20 mouse cellular contexts compared by ENCODE assay signal in genomic region chr2:30360626-30361025, GRCm38 (mm10). TPM values are rescaled to one million over a fixed set of nuclear protein-coding genes. Genes with fewer than 3 reads are reported as not detected.
DNase-seq lines count a peak whose midpoint lies in the region; ATAC-seq and TF ChIP-seq lines count a peak whose summit lies in the region.
"Had no signal": no experiment of that assay in that cellular context is flagged by ENCODE, and none has a peak within 500 bp of the region (broad histone marks: within the 10 kb centered on the region; RNA-seq: fewer than 3 reads in every experiment).

No protein-coding gene starts in this region.

- no peak for TF ChIP-seq POLR2A in kidney, adult 2 months (IDR thresholded peaks at IDR 0.05; ENCODE audit: low read depth, low read length)

- H3K27me3 ChIP-seq in hindbrain, embryonic 13.5 days, result no peaks in the 10 kb centered on the region
- H3K27me3 ChIP-seq in hindbrain, embryonic 12.5 days, result no peaks in the 10 kb centered on the region
- H3K27me3 ChIP-seq in kidney, adult 2 months (replicated peaks; ENCODE audit: control insufficient read depth, insufficient read depth, low read length), result no peaks in the 10 kb centered on the region
- H3K27me3 ChIP-seq: CH12.LX; embryonic facial prominence, embryonic 15.5 days; heart, embryonic 12.5 days; Patski had no signal

- no peaks in the 10 kb centered on the region for H3K9me3 ChIP-seq in hindbrain, embryonic 13.5 days
- H3K9me3 ChIP-seq in hindbrain, embryonic 12.5 days (replicated peaks), result no peaks in the 10 kb centered on the region
- H3K9me3 ChIP-seq: embryonic facial prominence, embryonic 15.5 days; forebrain, embryonic 10.5 days had no signal

- H3K4me2 ChIP-seq in hindbrain, embryonic 13.5 days, result no peak overlapping the region
- H3K4me2 ChIP-seq in hindbrain, embryonic 12.5 days (replicated peaks), result no peak overlapping the region
- H3K4me2 ChIP-seq: embryonic facial prominence, embryonic 15.5 days; heart, embryonic 12.5 days had no signal

- H3K4me3 ChIP-seq in hindbrain, embryonic 13.5 days, result no peak overlapping the region
- H3K4me3 ChIP-seq in hindbrain, embryonic 12.5 days, result no peak overlapping the region
- H3K4me3 ChIP-seq in kidney, adult 2 months (ENCODE audit: insufficient read depth, low read depth, low read length), result no peak overlapping the region
- H3K4me3 ChIP-seq: embryonic facial prominence, embryonic 15.5 days; erythroblast, embryonic 14.5 days; forebrain, embryonic 10.5 days; gastrocnemius, adult 2 months; heart, embryonic 12.5 days had no signal

- DNase-seq in kidney, adult 2 months, result peak; percentile 58
- DNase-seq in kidney, postnatal 10 days, result no peak
- DNase-seq in kidney, postnatal 36 days, result peak; percentile 38 to 45
- DNase-seq in adrenal gland, postnatal 14 days, result no peak
- DNase-seq: adrenal gland, postnatal 25 days; cerebellum, adult 2 months; cerebellum, postnatal 14 days; embryo, embryonic 11 days; gastrocnemius, adult 2 months; gastrocnemius, postnatal 25 days had no signal

- TF ChIP-seq CTCF in kidney, adult 2 months (conservative IDR thresholded peaks at IDR 0.05; ENCODE audit: insufficient read depth, insufficient read length, low read depth, low read length), result no peak

- peaks cover 45% of the 10 kb centered on the region for H3K4me1 ChIP-seq in hindbrain, embryonic 13.5 days (replicated peaks)
- H3K4me1 ChIP-seq in hindbrain, embryonic 12.5 days, result peaks cover 40% of the 10 kb centered on the region
- H3K4me1 ChIP-seq in kidney, adult 2 months (ENCODE audit: control insufficient read depth, insufficient read depth, low read length), result peaks cover 14% of the 10 kb centered on the region

- 56% methylated on average over 10 of the region's 10 CpGs for WGBS in hindbrain, embryonic 13.5 days
- WGBS in hindbrain, embryonic 12.5 days, result 51% methylated on average over 10 of the region's 10 CpGs
- whole genome bisulfite sequencing in kidney, adult 2 months, result 61% methylated on average over 10 of the region's 10 CpGs

- H3K9ac ChIP-seq in hindbrain, embryonic 13.5 days, result peak overlapping the region; percentile 39; the same call in 1 of the 2 replicates
- no peak overlapping the region for H3K9ac ChIP-seq in hindbrain, embryonic 12.5 days
- H3K9ac ChIP-seq: embryonic facial prominence, embryonic 15.5 days; heart, embryonic 12.5 days had no signal

- peaks cover 3% of the 10 kb centered on the region; the same call in 1 of the 2 replicates for H3K36me3 ChIP-seq in hindbrain, embryonic 13.5 days
- H3K36me3 ChIP-seq in hindbrain, embryonic 12.5 days, result no peaks in the 10 kb centered on the region
- H3K36me3 ChIP-seq in kidney, adult 2 months (ENCODE audit: control insufficient read depth, insufficient read depth, low read length), result no peaks in the 10 kb centered on the region
- H3K36me3 ChIP-seq: embryonic facial prominence, embryonic 15.5 days; forebrain, embryonic 10.5 days; heart, embryonic 12.5 days had no signal

- ATAC-seq in hindbrain, embryonic 13.5 days (ENCODE audit: low FRiP score), result no peak
- no peak for ATAC-seq in hindbrain, embryonic 12.5 days (ENCODE audit: low FRiP score)
- ATAC-seq: activated CD4-positive, CD25-positive, alpha-beta regulatory T cell, adult 4 months; forebrain, embryonic 14.5 days; Patski had no signal

- H3K27ac ChIP-seq in hindbrain, embryonic 13.5 days, result no peak overlapping the region
- H3K27ac ChIP-seq in hindbrain, embryonic 12.5 days, result no peak overlapping the region
- no peak overlapping the region for H3K27ac ChIP-seq in kidney, adult 2 months (ENCODE audit: insufficient read depth, low read depth, low read length)
- H3K27ac ChIP-seq: embryonic facial prominence, embryonic 15.5 days; forebrain, embryonic 10.5 days; gastrocnemius, adult 2 months had no signal

RNA-seq across cellular contexts. Expression of gene Sh3glb2, which starts 1.5 kb away (rescaled TPM):
- 146 and 160 TPM in 2 replicates for polyA plus RNA-seq in hindbrain, embryonic 13.5 days (2015; fragmentation: Nextera tagmentation; extraction: Ambion mirVana)
- 113 and 116 TPM in 2 replicates for polyA plus RNA-seq in hindbrain, embryonic 12.5 days (2016; fragmentation: Nextera tagmentation; extraction: Ambion mirVana)
- polyA plus RNA-seq in kidney, adult 2 months (2012; rRNA removed), result 84.6 and 132 TPM in 2 replicates
- 73.2 and 80.6 TPM in 2 replicates for total RNA-seq in adrenal gland, postnatal 14 days (2021)

RNA-seq across cellular contexts. Expression of gene Miga2, which starts 3.4 kb away (rescaled TPM):
- 27.0 and 33.1 TPM in 2 replicates for polyA plus RNA-seq in hindbrain, embryonic 13.5 days (2015; fragmentation: Nextera tagmentation; extraction: Ambion mirVana)
- polyA plus RNA-seq in hindbrain, embryonic 12.5 days (2016; fragmentation: Nextera tagmentation; extraction: Ambion mirVana), result 29.3 and 30.7 TPM in 2 replicates
- 46.8 and 53.3 TPM in 2 replicates for polyA plus RNA-seq in kidney, adult 2 months (2012; rRNA removed)
- 87.9 and 89.3 TPM in 2 replicates for total RNA-seq in adrenal gland, postnatal 14 days (2021)

RNA-seq across cellular contexts. Expression of gene Dolpp1, which starts 31.4 kb away (rescaled TPM):
- 51.2 and 53.9 TPM in 2 replicates for polyA plus RNA-seq in hindbrain, embryonic 13.5 days (2015; fragmentation: Nextera tagmentation; extraction: Ambion mirVana)
- 46.9 and 50.2 TPM in 2 replicates for polyA plus RNA-seq in hindbrain, embryonic 12.5 days (2016; fragmentation: Nextera tagmentation; extraction: Ambion mirVana)
- 30.6 and 36.4 TPM in 2 replicates for polyA plus RNA-seq in kidney, adult 2 months (2012; rRNA removed)
- 18.7 and 19.5 TPM in 2 replicates for total RNA-seq in adrenal gland, postnatal 14 days (2021)

RNA-seq across cellular contexts. Expression of gene Crat, which starts 55.0 kb away (rescaled TPM):
- polyA plus RNA-seq in hindbrain, embryonic 13.5 days (2015; fragmentation: Nextera tagmentation; extraction: Ambion mirVana), result 22.1 and 24.0 TPM in 2 replicates
- polyA plus RNA-seq in hindbrain, embryonic 12.5 days (2016; fragmentation: Nextera tagmentation; extraction: Ambion mirVana), result 23.9 and 26.8 TPM in 2 replicates
- polyA plus RNA-seq in kidney, adult 2 months (2012; rRNA removed), result 214 and 254 TPM in 2 replicates
- total RNA-seq in adrenal gland, postnatal 14 days (2021), result 291 and 301 TPM in 2 replicates

RNA-seq across cellular contexts. Expression of gene Ptpa, which starts 55.2 kb away (rescaled TPM):
- polyA plus RNA-seq in hindbrain, embryonic 13.5 days (2015; fragmentation: Nextera tagmentation; extraction: Ambion mirVana), result 129 and 133 TPM in 2 replicates
- 133 and 134 TPM in 2 replicates for polyA plus RNA-seq in hindbrain, embryonic 12.5 days (2016; fragmentation: Nextera tagmentation; extraction: Ambion mirVana)
- 132 and 176 TPM in 2 replicates for polyA plus RNA-seq in kidney, adult 2 months (2012; rRNA removed)
- total RNA-seq in adrenal gland, postnatal 14 days (2021), result 145 and 155 TPM in 2 replicates

Comparison
In these comparisons a context has a peak if more than half of its experiments do, and no peak if none do; other contexts are left out.
1. DNase-seq: peak in kidney, adult 2 months (single experiment) and kidney, postnatal 36 days (2 of 2); none in kidney, postnatal 10 days (single experiment) and adrenal gland, postnatal 14 days (single experiment).